Mouse (Mus musculus): ENCODE measurements around the gene Zfp39.

GRCm38 (mm10) chr11:58867039-58867953, 36.7 kb downstream of the Zfp39 start, which contains the start of gene 2810021J22Rik:
- TF ChIP-seq POLR2A (IDR thresholded peaks at IDR 0.05; ENCODE audit: control insufficient read depth, extremely low read depth, insufficient read depth, low read length, poor library complexity) (peak; percentile 64), CTCF (IDR thresholded peaks at IDR 0.05; ENCODE audit: borderline replicate concordance, control insufficient read depth, extremely low read depth, insufficient read depth, low read length, poor library complexity) (peak; percentile 62; the same call in 1 of the 2 replicates)

All from thymus, adult 2 months (tissue).